Mouse (Mus musculus): ENCODE results near the gene Hoxb7.

Hoxb7 gene

GRCm38 (mm10) chr11:96301837-96302236 lies 15.4 kb downstream of the Hoxb7 start:
- DNase-seq: peak; percentile 85 to 94

GRCm38 (mm10) chr11:96302381-96303150 lies 16.1 kb downstream of the Hoxb7 start:
- DNase-seq: peak in 1 of 2 experiments; percentile 49

GRCm38 (mm10) chr11:96303151-96304099 lies 17.0 kb downstream of the Hoxb7 start, which contains the start of gene Hoxb5:
Hoxb5 (plus strand) TSS chr11:96303336.
- DNase-seq: peak; percentile 90 to 92

- DNase-seq: peak; percentile 57 to 62
Observed at GRCm38 (mm10) chr11:96304381-96305195, 18.2 kb downstream of the Hoxb7 start.

GRCm38 (mm10) chr11:96305505-96306182 lies 19.2 kb downstream of the Hoxb7 start:
- DNase-seq: peak in 1 of 2 experiments; percentile 57

GRCm38 (mm10) chr11:96306183-96306907 lies 19.9 kb downstream of the Hoxb7 start:
- DNase-seq: peak in 1 of 2 experiments; percentile 71

GRCm38 (mm10) chr11:96306908-96307269 lies 20.5 kb downstream of the Hoxb7 start:
- DNase-seq: peak; percentile 59 to 72

- no peak for DNase-seq
Observed at GRCm38 (mm10) chr11:96308763-96309162, 22.3 kb downstream of the Hoxb7 start.

- peak; percentile 68 to 77 for DNase-seq
Observed at GRCm38 (mm10) chr11:96309288-96309687, 22.9 kb downstream of the Hoxb7 start.

GRCm38 (mm10) chr11:96310183-96310938 lies 23.9 kb downstream of the Hoxb7 start:
- DNase-seq: peak in 1 of 2 experiments; percentile 66

- DNase-seq: peak; percentile 58 to 82
Observed at GRCm38 (mm10) chr11:96311097-96311496, 24.7 kb downstream of the Hoxb7 start.

GRCm38 (mm10) chr11:96311520-96312417 lies 25.3 kb downstream of the Hoxb7 start:
- peak; percentile 84 to 93 for DNase-seq

GRCm38 (mm10) chr11:96313134-96313533 lies 26.7 kb downstream of the Hoxb7 start:
- no peak for DNase-seq

- peak in 1 of 2 experiments; percentile 61 for DNase-seq
Observed at GRCm38 (mm10) chr11:96313806-96314428, 27.5 kb downstream of the Hoxb7 start.

- DNase-seq: peak; percentile 80 to 88
Observed at GRCm38 (mm10) chr11:96314671-96315343, 28.4 kb downstream of the Hoxb7 start.

- no peak for DNase-seq
Observed at GRCm38 (mm10) chr11:96315344-96315681, 28.9 kb downstream of the Hoxb7 start.

GRCm38 (mm10) chr11:96316696-96317607 lies 30.5 kb downstream of the Hoxb7 start:
- peak in 1 of 2 experiments; percentile 47 for DNase-seq
